Mouse (Mus musculus) embryonic fibroblast, embryonic 13.5 days (primary cell): ENCODE data around the gene Gja5.

Source experiments
- CTCF ChIP-seq: IDR thresholded peaks from 2 replicates; pipeline ENCODE4 v1.5.1; 2011; ENCODE audit warnings: mild to moderate bottlenecking, control low read depth, low read length, moderate library complexity, borderline replicate concordance; ENCODE audit not compliant: insufficient read depth
- POLR2A ChIP-seq: IDR thresholded peaks from 2 replicates; pipeline ENCODE4 v1.6.1; 2011; ENCODE audit warnings: low read depth, mild to moderate bottlenecking, control low read depth, low read length, moderate library complexity

- no peak for TF ChIP-seq POLR2A
- TF ChIP-seq CTCF, result no peak
Observed at GRCm38 (mm10) chr3:97032053-97032496, 127.6 kb downstream of the Gja5 start.
